Mouse (Mus musculus) liver, adult (tissue): ENCODE measurements around the gene Trub1.

ENCODE experiments used
- GATA4 ChIP-seq: IDR thresholded peaks from 2 replicates; pipeline ENCODE4 v1.6.1; 2014; ENCODE audit warnings: mild to moderate bottlenecking, low read length; ENCODE audit not compliant: insufficient replicate concordance

Gene Trub1

GRCm38 (mm10) chr19:57471033-57471432 lies 18.3 kb downstream of the Trub1 start:
- TF ChIP-seq GATA4, result no peak

DNA sequence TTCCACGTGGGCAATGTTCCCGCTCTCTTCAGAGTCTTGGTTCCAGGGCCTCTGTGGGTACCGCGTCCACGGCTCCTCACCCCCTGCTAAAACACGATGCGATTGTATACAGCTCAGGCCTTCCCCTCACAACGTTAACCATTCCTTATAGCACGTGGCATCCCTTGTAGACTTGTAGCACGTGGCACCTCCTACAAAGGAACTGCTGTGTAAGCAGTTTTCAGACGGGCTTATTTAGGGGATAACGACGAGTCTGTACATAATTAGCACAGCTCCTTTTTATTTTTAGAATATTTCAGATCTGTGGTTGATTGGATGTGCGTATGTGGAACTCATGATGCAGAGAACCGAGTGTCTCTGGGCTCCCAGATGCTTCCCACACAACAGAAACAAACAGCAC lies 19.5 kb downstream of the Trub1 start:
- TF ChIP-seq GATA4, result no peak

DNA sequence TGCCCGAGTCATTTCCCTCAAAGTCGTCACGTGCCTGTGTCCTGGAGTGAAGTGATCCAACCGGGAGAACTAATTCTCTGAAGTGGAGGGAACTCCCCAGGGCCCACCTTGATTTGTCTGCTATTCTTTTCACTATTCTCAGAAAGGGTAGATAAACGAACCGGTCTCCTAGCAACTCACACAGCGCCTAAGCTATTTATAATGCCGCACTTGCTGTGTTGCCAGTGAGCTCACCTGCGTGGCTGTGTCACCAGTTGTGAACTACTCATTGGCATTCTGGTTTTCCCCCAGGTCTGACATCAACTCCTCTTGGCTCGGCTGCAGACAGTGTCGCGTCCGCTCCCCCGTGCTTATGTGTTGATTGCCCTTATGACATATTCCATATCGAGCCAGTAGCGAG lies 20.6 kb downstream of the Trub1 start:
- TF ChIP-seq GATA4, result no peak

- no peak for TF ChIP-seq GATA4
These were observed 22.6 kb downstream of the Trub1 start for GRCm38 (mm10) chr19:57475298-57475697.

DNA sequence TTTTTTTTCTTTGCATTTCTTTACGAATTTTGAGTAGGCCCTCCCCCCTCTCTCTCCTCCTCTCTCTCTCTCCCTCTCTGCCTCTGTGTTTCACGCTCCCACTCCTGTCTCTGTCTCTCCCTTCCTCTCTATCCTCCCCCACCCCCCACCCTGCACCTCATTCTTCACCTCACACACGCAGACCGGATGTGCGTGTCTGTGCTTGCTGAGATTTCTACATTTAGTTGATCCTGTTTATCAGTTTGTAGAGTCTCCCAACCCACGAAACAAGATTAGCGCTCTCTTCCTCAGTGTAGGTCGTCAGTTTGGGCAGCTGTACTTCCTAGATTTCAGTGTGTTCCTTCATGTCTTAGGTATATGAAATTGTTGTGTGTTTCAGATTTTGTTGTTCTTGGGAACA lies 24.6 kb downstream of the Trub1 start:
- TF ChIP-seq GATA4, result no peak

DNA sequence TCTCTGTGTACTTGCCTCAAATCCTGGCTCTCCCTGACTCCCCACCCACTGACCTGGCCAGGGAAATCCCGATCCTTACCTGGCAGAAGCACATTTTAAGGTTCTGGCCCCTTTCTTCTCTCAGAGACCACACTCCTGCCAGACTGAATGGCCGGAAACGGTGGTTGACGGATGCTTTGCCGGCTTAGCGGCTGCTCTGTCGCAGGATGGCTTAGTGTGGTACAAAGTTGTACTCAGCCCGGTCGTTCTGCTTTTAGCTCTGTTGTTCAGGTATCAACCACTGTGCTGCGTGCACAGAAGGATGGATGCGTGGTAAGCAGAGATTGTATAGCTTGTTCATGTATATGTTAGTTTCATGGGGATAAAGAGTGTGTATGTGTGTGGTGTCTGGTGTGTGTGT lies 25.3 kb downstream of the Trub1 start:
- TF ChIP-seq GATA4, result no peak

DNA sequence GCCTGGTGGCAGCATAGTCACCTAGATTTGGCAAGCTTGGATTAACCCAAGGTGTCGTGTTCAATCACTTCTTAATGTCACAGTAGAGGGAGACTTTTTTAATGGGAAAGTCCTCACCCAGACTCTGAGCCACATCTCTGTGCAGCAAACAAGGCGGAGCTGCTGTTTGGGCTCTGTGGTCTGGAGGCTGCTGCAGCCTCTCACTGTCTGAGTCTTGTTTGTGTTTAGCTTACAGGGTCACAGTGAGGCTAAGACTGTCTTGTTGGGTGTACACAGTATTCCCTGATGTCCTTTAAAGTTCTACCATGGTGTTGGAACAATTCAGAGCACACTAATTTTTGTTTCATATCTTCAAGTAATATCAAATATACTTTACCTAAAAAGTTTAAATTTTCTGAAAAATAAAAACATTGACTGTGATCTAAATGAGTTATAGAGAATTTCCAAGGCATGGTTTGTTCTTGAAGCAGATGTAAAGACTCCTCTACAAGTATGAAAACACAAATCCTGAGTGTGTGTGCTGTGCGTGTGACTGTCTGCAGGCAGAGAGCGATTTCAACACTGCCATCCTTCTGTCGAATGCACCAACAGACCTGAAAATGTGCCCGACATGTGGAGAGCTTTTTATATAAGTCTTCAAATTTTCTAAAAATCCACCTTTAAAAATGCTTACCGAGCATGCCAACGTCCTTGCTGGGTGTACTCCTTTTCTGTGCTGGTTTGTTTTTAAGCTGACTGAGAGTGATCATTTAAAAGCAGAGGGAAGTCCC lies 27.4 kb downstream of the Trub1 start:
- no peak for TF ChIP-seq GATA4

DNA sequence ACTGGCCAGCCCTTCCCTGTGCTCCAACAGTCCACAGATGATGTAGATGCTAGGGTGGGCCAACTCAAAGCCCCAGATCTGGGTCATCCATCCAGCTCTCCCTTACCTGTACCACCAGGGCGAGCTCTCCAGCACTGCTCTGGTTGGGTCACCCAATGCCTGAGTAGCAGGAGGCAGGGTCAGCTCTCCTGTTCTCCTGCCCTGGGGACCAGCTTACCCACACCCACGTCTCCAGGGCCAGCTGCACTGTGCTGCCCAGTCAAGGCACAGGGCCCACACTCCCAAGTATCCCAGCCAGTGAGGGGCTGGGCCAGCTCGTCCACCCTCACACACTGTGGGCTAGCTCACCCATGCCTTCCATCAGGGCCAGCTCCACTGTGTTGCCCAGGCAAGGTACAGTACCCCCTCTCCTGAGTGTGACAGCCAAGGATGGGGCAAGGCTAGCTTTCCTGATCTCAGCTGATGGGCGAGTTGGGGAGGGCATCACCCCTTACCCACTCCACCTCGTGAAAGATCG lies 29.1 kb downstream of the Trub1 start:
- no peak for TF ChIP-seq GATA4

DNA sequence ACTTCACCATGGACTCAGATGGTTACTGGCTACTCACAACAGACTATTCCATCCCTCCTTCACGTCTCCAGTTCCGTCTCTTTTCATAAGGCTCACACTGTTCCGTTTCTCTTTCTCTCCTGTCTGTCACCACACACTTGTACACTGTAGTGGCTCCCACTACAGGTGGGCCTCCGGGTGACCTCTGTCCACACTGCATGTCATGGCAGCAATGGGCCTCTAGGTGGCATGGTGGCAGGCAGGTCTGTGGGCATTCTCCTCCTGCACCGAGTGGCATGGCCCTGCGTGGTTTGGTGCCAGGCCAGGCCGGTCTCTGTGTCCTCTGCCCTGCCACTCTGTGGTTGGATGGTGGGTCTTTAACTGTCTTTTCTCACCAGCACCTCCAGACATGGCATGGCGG lies 30.1 kb downstream of the Trub1 start:
- no peak for TF ChIP-seq GATA4

- TF ChIP-seq GATA4, result no peak
These were observed 34.4 kb downstream of the Trub1 start for GRCm38 (mm10) chr19:57487051-57487658.

DNA sequence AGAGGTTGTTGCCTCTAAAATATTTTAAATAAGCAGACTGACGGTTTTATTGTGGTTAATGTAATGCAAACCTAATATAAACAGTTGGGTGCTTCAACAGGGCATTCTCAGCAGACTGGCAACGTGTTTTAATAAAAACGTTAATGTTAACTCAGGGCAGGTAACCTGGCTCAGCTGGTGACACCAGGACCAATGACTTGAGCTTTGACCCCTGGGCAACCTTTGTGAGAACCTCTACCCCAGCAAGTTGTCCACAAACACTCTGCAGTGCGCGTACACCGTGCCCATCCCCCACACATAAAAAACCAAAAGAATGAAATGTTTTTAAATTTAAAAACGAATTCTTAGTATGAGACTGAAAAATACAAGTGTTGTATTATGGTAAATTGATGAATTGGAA lies 36.8 kb downstream of the Trub1 start:
- no peak for TF ChIP-seq GATA4

GRCm38 (mm10) chr19:57491030-57491429 lies 38.3 kb downstream of the Trub1 start:
- no peak for TF ChIP-seq GATA4

DNA sequence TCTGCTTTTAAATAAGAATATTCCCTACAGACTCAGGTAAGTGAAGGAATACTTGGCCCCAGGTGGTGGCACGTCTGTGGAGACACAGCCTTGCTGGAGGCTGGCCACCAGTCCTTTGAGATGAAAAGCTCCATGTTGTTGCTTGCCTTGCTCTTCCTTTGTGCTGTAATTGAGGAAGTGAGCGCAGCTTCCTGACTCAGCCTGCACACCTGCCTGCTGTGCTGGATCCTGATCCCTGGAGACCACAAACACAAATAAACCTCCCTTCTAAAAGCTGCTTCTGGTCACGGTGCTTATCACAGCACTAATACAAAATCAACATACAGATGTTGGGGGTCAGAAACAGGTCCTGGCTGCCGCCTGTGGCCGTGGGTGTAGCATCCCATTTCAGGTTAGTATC lies 41.3 kb downstream of the Trub1 start:
- TF ChIP-seq GATA4, result no peak

- no peak for TF ChIP-seq GATA4
These were observed 45.5 kb downstream of the Trub1 start for GRCm38 (mm10) chr19:57498110-57498743.

DNA sequence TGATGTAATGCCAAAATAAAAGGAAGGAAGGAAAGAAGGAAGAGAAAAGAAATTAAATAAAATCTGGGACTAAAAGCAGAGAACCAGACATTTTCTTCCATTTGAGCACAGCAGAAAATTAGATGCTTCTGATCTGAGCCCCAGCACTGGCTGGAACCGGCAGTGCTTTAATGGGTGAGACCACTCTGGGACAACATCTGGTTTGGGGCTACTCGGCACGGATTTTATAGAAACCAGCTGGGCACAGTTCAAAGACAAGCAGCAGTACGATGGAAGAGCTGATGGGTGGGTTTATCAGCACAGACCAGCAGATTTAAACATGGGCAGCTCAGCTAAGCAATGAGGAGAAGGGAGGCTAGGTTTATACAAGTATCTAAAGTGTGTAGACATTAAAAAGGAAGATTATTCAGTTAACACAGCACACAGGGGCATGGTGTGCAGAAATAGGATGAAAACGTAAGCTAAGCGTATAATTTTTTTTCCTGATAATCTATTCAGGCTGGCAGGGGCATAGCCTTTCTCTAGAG lies 46.2 kb downstream of the Trub1 start:
- TF ChIP-seq GATA4, result no peak

- no peak for TF ChIP-seq GATA4
These were observed 47.5 kb downstream of the Trub1 start for GRCm38 (mm10) chr19:57500254-57500653.
